In the genomic region with DNA sequence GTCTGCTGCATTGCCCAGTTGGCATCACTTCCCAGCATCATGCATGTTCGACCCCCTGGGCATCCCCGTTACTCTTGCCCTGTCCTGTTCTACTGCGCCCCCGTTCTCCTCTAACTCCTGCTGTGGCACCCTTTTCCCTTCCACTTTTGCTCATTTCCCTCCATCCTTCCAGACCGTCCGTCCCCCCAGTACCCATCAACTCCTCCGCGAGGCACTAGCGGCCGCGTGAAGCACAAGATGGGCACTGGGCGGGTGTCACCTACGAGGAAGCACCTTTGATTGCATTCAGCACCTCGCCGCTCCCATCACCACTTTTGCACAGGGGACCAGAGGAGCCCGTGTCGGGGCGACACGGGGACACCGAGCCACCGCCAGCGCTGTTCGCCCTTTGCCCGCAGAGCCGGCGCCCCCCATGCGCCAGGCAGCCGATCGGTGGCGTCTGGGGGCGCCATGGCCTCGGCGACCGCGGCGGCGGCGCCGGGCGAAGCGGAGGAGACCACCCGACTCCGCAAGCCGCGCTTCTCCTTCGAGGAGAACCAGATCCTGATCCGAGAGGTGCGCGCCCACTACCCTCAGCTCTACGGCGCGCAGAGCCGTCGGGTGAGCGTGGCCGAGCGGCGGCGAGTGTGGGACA, we compare ENCODE assay signal across 7 mouse cellular contexts. TPM values are rescaled to one million over a fixed set of nuclear protein-coding genes. Genes with fewer than 3 reads are reported as not detected.
DNase-seq lines count a peak whose midpoint lies in the region; ATAC-seq lines count a peak whose summit lies in the region.

No protein-coding gene starts in this region.

- H3K27me3 ChIP-seq in embryonic facial prominence, embryonic 13.5 days: peaks cover 30% of the 10 kb centered on the region
- H3K27me3 ChIP-seq in hindbrain, embryonic 15.5 days: no peaks in the 10 kb centered on the region
- peaks cover 11% of the 10 kb centered on the region; the same call in 1 of the 2 replicates for H3K27me3 ChIP-seq in midbrain, embryonic 14.5 days (ENCODE audit: control insufficient read depth, insufficient read depth, low read length)

- under 1% methylated on average over 59 of the region's 59 CpGs for WGBS in embryonic facial prominence, embryonic 13.5 days
- WGBS in hindbrain, embryonic 15.5 days: under 1% methylated on average over 51 of the region's 59 CpGs
- under 1% methylated on average over 59 of the region's 59 CpGs for WGBS in midbrain, embryonic 14.5 days

- peak overlapping the region; percentile 59 for H3K4me3 ChIP-seq in embryonic facial prominence, embryonic 13.5 days
- peak overlapping the region; percentile 63 for H3K4me3 ChIP-seq in hindbrain, embryonic 15.5 days
- H3K4me3 ChIP-seq in midbrain, embryonic 14.5 days (replicated peaks; ENCODE audit: low read depth, low read length): peak overlapping the region; percentile 59

- no peak overlapping the region for H3K27ac ChIP-seq in embryonic facial prominence, embryonic 13.5 days
- peak overlapping the region; percentile 96 for H3K27ac ChIP-seq in hindbrain, embryonic 15.5 days (replicated peaks)
- H3K27ac ChIP-seq in midbrain, embryonic 14.5 days (replicated peaks; ENCODE audit: low read depth, low read length): peak overlapping the region; percentile 92

- peaks cover 28% of the 10 kb centered on the region for H3K4me1 ChIP-seq in embryonic facial prominence, embryonic 13.5 days
- H3K4me1 ChIP-seq in hindbrain, embryonic 15.5 days (replicated peaks): peaks cover 47% of the 10 kb centered on the region
- H3K4me1 ChIP-seq in midbrain, embryonic 14.5 days (ENCODE audit: control insufficient read depth, insufficient read depth, low read length): peaks cover 32% of the 10 kb centered on the region

- 0 out of 2 replicates have a peak, but pooled peaks have one; percentile 12 for ATAC-seq in embryonic facial prominence, embryonic 13.5 days (ENCODE audit: insufficient number of reproducible peaks, insufficient read depth, low FRiP score, low TSS enrichment, low read depth)
- 0 out of 2 replicates have a peak, but pooled peaks have one; percentile 0 for ATAC-seq in hindbrain, embryonic 15.5 days (ENCODE audit: low FRiP score, low read depth)
- peak; percentile 11; the same call in 1 of the 2 replicates for ATAC-seq in midbrain, embryonic 14.5 days (ENCODE audit: low FRiP score, low TSS enrichment)

- intact Hi-C loops in left cerebral cortex, postnatal 36 days (cut with DNase I): loop anchor here (2.0 to 5.0 kb wide), 3 partner anchors 34 to 94 kb away; no protein-coding TSS in a partner anchor

- no peaks in the 10 kb centered on the region for H3K9me3 ChIP-seq in embryonic facial prominence, embryonic 13.5 days
- H3K9me3 ChIP-seq in hindbrain, embryonic 15.5 days: no peaks in the 10 kb centered on the region
- no peaks in the 10 kb centered on the region for H3K9me3 ChIP-seq in midbrain, embryonic 14.5 days (ENCODE audit: control insufficient read depth, low read length)

- H3K4me2 ChIP-seq in embryonic facial prominence, embryonic 13.5 days: peak overlapping the region; percentile 89
- peak overlapping the region; percentile 87 for H3K4me2 ChIP-seq in hindbrain, embryonic 15.5 days
- H3K4me2 ChIP-seq in midbrain, embryonic 14.5 days (ENCODE audit: low read length): peak overlapping the region; percentile 83

- H3K9ac ChIP-seq in embryonic facial prominence, embryonic 13.5 days: peak overlapping the region; percentile 75
- H3K9ac ChIP-seq in hindbrain, embryonic 15.5 days: peak overlapping the region; percentile 56
- peak overlapping the region; percentile 69 for H3K9ac ChIP-seq in midbrain, embryonic 14.5 days (replicated peaks; ENCODE audit: low read length)

- peak; percentile 41 to 46 for DNase-seq in left cerebral cortex, postnatal 36 days (ENCODE audit: low spot score in 2 of 2)
- no peak for DNase-seq in left cerebral cortex, adult 9 months (ENCODE audit: low spot score in 2 of 2)
- peak; percentile 19 for DNase-seq in T-cell, adult 2 months (ENCODE audit: low spot score)
- DNase-seq in midbrain, embryonic 14.5 days: peak; percentile 58
- DNase-seq in thymus, postnatal 4 days: peak; percentile 54

- peaks cover 20% of the 10 kb centered on the region for H3K36me3 ChIP-seq in embryonic facial prominence, embryonic 13.5 days
- no peaks in the 10 kb centered on the region for H3K36me3 ChIP-seq in hindbrain, embryonic 15.5 days
- H3K36me3 ChIP-seq in midbrain, embryonic 14.5 days (ENCODE audit: control insufficient read depth, insufficient read depth, low read length): no peaks in the 10 kb centered on the region

RNA-seq across cellular contexts. Expression of a gene that starts 0.7 kb away (rescaled TPM):
- 10 to 100 TPM; 53.5 to 55.3 TPM for total RNA-seq in left cerebral cortex, postnatal 36 days (2021)
- 6.0 and 6.7 TPM in 2 replicates for polyA plus RNA-seq in embryonic facial prominence, embryonic 13.5 days (2015; fragmentation: Nextera tagmentation; extraction: Ambion mirVana)
- polyA plus RNA-seq in hindbrain, embryonic 15.5 days (2015; fragmentation: Nextera tagmentation; extraction: Ambion mirVana): 6.9 and 7.2 TPM in 2 replicates
- 4.2 and 4.8 TPM in 2 replicates for polyA plus RNA-seq in midbrain, embryonic 14.5 days (2014; fragmentation: Nextera tagmentation; extraction: Ambion mirVana)

RNA-seq across cellular contexts. Expression of a gene that starts 4.6 kb away (rescaled TPM):
- 1 to 10 TPM in 1 of 2 experiments, under 1 TPM in 1; 0.47 to 1.3 TPM for total RNA-seq in left cerebral cortex, postnatal 36 days (2021)
- polyA plus RNA-seq in embryonic facial prominence, embryonic 13.5 days (2015; fragmentation: Nextera tagmentation; extraction: Ambion mirVana): not detected in 2 replicates
- polyA plus RNA-seq in hindbrain, embryonic 15.5 days (2015; fragmentation: Nextera tagmentation; extraction: Ambion mirVana): 0.53 and 0.83 TPM in 2 replicates
- polyA plus RNA-seq in midbrain, embryonic 14.5 days (2014; fragmentation: Nextera tagmentation; extraction: Ambion mirVana): 0.58 and 0.86 TPM in 2 replicates

RNA-seq across cellular contexts. Expression of a gene that starts 12.1 kb away (rescaled TPM):
- 10 to 100 TPM; 46.3 to 53.5 TPM for total RNA-seq in left cerebral cortex, postnatal 36 days (2021)
- 30.1 and 33.2 TPM in 2 replicates for polyA plus RNA-seq in embryonic facial prominence, embryonic 13.5 days (2015; fragmentation: Nextera tagmentation; extraction: Ambion mirVana)
- polyA plus RNA-seq in hindbrain, embryonic 15.5 days (2015; fragmentation: Nextera tagmentation; extraction: Ambion mirVana): 31.6 and 35.2 TPM in 2 replicates
- polyA plus RNA-seq in midbrain, embryonic 14.5 days (2014; fragmentation: Nextera tagmentation; extraction: Ambion mirVana): 30.8 and 34.2 TPM in 2 replicates

RNA-seq across cellular contexts. Expression of a gene that starts 31.6 kb away (rescaled TPM):
- not detected for total RNA-seq in left cerebral cortex, postnatal 36 days (2021)
- 0.62 and 1.8 TPM in 2 replicates for polyA plus RNA-seq in embryonic facial prominence, embryonic 13.5 days (2015; fragmentation: Nextera tagmentation; extraction: Ambion mirVana)
- 0.08 TPM in 1 of 2 replicates, not detected in the other for polyA plus RNA-seq in hindbrain, embryonic 15.5 days (2015; fragmentation: Nextera tagmentation; extraction: Ambion mirVana)
- polyA plus RNA-seq in midbrain, embryonic 14.5 days (2014; fragmentation: Nextera tagmentation; extraction: Ambion mirVana): not detected in 2 replicates

RNA-seq across cellular contexts. Expression of a gene that starts 32.4 kb away (rescaled TPM):
- 100 to 1,000 TPM; 126 to 129 TPM for total RNA-seq in left cerebral cortex, postnatal 36 days (2021)
- polyA plus RNA-seq in embryonic facial prominence, embryonic 13.5 days (2015; fragmentation: Nextera tagmentation; extraction: Ambion mirVana): 36.0 and 43.2 TPM in 2 replicates
- 27.5 and 30.1 TPM in 2 replicates for polyA plus RNA-seq in hindbrain, embryonic 15.5 days (2015; fragmentation: Nextera tagmentation; extraction: Ambion mirVana)
- 18.1 and 28.1 TPM in 2 replicates for polyA plus RNA-seq in midbrain, embryonic 14.5 days (2014; fragmentation: Nextera tagmentation; extraction: Ambion mirVana)

Comparison
In these comparisons a context has a peak if more than half of its experiments do, and no peak if none do; other contexts are left out.
1. DNase-seq: peak in left cerebral cortex, postnatal 36 days (2 of 2), T-cell, adult 2 months (single experiment), midbrain, embryonic 14.5 days (single experiment) and thymus, postnatal 4 days (single experiment); none in left cerebral cortex, adult 9 months (0 of 2).
2. Peak in every context shown above with its lines, with median percentiles within 50 percentile points of each other: ATAC-seq, H3K4me2 ChIP-seq, H3K4me3 ChIP-seq and H3K9ac ChIP-seq.